Mouse (Mus musculus): ENCODE results near the gene Sh2b1. TPM values are rescaled to one million over a fixed set of nuclear protein-coding genes. Genes with fewer than 3 reads are reported as not detected.
A peak's percentile ranks its signal among the peaks of the same experiment; 100 is the strongest.

The Sh2b1 gene
- 63.5 and 65.8 TPM in 2 replicates for polyA plus RNA-seq (2016; fragmentation: Nextera tagmentation; extraction: Ambion mirVana)

DNA sequence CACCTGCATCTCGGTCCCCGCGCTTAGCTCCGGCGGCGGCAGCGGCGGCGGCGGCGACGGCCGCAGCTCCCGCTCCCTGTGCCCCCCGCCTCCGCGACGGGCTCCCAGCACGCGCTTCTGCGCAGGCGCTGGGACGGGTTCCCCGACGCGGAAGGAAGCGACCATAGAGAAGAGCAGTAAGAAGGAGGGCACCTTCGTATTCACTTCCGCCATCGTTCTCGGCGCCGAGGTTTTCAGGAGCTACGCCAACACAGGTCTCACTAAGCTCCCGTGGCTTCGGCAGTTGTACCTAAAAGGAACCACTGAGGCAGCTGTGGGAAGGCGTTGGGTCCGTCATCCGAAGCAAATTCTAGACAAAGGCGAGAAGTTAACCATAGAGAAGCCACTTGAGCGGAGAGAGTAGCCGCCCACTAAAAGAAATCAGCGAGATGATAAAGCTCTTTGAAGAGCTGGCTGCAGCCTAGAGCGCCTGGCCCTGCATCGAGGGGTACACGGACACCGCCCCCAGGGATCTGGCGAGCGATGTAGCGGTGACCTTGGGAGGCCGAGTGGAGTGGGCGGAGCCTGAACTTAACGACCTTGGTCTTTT, at the start of gene Sh2b1:
TSS of gene Sh2b1 (minus strand) at position 432 of the 589 bp plus-strand sequence.
- ATAC-seq (ENCODE audit: low FRiP score) = peak; percentile 94
- Histone ChIP-seq H3K4me2 (replicated peaks) (peak within 1 kb of the TSS; percentile 98), H3K4me3 (peak within 1 kb of the TSS; percentile 88), H3K4me1 (peaks cover 20% of the 10 kb centered on the region), H3K9ac (peak within 1 kb of the TSS; percentile 97), H3K9me3 (replicated peaks) (no peaks in the 10 kb centered on the region), H3K36me3 (peaks cover 29% of the 10 kb centered on the region), H3K27ac (peak within 1 kb of the TSS; percentile 93), H3K27me3 (no peaks in the 10 kb centered on the region)
- WGBS = under 1% methylated on average over 45 of the region's 53 CpGs

DNA sequence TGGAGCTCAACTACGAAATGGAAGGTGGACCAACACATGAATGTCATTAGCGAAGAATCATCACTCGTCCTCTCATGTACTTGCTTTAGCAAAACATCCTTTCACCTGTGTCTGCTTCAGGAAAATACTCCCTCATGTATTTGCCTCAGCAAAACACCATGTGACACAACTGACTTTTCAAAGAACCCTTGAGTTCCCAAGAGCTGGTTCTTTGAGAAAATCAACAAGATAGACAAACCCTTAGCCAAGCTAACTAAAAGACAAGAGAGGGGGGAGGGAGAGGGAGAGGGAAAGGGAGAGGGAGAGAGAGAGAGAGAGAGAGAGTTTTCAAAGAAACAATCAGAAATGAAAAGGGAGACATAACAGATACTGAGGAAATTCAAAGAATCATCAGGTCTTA, 48.1 kb upstream of the Sh2b1 start:
- H3K4me3 ChIP-seq = no peak overlapping the region
- H3K4me2 ChIP-seq (replicated peaks) = no peak overlapping the region
- no peaks in the 10 kb centered on the region for H3K9me3 ChIP-seq (replicated peaks)
- no peak overlapping the region for H3K27ac ChIP-seq
- no peak for ATAC-seq (ENCODE audit: low FRiP score)
- WGBS = 84% methylated on average over 3 of the region's 3 CpGs
- H3K36me3 ChIP-seq = no peaks in the 10 kb centered on the region
- no peak overlapping the region for H3K9ac ChIP-seq
- H3K4me1 ChIP-seq = 0 out of 2 replicates have a peak, but pooled peaks cover 2% of the 10 kb centered on the region
- H3K27me3 ChIP-seq = no peaks in the 10 kb centered on the region; the same call in 1 of the 2 replicates

DNA sequence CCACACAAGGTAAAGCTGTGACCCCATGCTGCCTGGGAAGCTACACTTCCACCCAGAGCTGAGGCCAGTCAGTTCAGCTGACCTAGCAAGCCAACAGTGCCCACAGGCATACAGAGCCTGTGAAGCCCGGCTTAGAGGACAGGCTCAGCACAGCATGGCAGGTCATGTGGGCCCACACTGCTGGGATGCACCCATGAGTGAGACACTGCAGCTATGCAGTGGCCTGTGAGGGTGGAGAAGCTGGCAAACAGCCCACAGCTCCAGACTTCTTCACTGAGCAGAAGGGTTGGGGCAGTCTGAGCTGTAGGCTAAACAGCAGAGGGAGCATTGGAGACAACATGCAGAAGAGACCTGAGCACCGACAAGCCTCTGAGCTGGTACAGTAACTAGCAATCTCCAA, 44.3 kb upstream of the Sh2b1 start:
- H3K27ac ChIP-seq = no peak overlapping the region
- no peaks in the 10 kb centered on the region for H3K4me1 ChIP-seq
- H3K4me3 ChIP-seq = no peak overlapping the region
- no peaks in the 10 kb centered on the region for H3K27me3 ChIP-seq
- 81% methylated on average over 2 of the region's 2 CpGs for WGBS
- H3K9ac ChIP-seq = no peak overlapping the region
- ATAC-seq (ENCODE audit: low FRiP score) = no peak
- no peak overlapping the region for H3K4me2 ChIP-seq (replicated peaks)
- H3K9me3 ChIP-seq (replicated peaks) = no peaks in the 10 kb centered on the region
- H3K36me3 ChIP-seq = no peaks in the 10 kb centered on the region

DNA sequence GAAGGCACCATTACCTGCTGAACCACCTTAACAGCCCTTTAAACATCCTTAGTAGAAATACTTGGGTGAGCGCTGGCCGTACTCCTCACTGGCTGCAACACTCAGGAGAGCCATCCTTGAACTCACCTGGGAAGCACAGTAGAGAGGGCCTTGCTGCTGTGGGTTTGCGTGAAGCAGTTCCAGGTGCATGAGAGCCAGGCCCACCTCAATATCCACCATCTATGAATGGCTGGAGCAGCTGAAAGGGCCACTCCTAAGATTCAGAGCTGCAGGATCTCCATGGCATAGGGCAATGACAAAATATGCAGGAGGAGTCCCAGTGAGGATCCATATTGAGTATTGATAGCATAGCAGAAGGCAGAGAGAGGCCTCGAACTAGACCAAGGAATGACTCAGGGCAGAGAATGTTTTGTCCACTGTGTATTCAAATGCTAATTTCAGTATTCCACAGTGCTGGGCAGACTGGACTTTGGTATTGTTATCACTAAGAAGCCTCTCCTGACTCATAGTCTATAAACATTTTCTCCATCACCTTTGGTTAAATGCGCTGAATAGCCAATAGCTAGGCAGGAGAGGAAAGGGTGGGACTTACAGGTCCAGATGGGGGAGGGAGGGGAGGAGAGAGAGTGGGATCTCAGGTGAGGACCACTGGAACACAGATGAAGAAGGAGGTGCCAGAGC, 43.2 kb upstream of the Sh2b1 start:
- Histone ChIP-seq H3K27me3 (no peaks in the 10 kb centered on the region), H3K36me3 (no peaks in the 10 kb centered on the region), H3K9me3 (replicated peaks) (no peaks in the 10 kb centered on the region), H3K4me1 (no peaks in the 10 kb centered on the region), H3K4me3 (no peak overlapping the region), H3K9ac (no peak overlapping the region), H3K4me2 (replicated peaks) (no peak overlapping the region), H3K27ac (no peak overlapping the region)
- WGBS = 80% methylated on average over 5 of the region's 5 CpGs
- ATAC-seq (ENCODE audit: low FRiP score) = no peak

DNA sequence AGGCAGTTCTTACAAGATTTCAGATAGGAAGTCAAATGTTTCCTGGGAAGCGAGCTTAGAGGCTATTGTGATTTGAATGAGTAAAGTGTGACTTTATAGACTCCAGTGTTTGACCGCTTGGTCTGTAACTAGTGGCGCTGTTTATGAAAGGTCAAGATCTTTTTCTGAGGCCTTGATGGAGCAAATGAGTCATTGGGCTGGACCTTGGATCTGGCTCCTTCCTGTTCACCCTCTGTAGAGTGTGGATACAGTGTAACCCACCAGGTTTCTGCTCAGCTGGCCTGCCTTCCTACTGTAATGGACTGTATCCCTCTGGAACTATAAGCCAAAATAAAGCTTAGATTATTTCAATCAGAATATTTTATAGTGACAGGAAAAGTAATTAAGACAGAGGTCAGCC, 36.1 kb upstream of the Sh2b1 start:
- H3K9me3 ChIP-seq (replicated peaks) = no peaks in the 10 kb centered on the region
- WGBS = 82% methylated on average over 3 of the region's 3 CpGs
- no peak for ATAC-seq (ENCODE audit: low FRiP score)
- no peaks in the 10 kb centered on the region for H3K36me3 ChIP-seq
- no peaks in the 10 kb centered on the region for H3K27me3 ChIP-seq
- no peak overlapping the region for H3K4me3 ChIP-seq
- H3K4me2 ChIP-seq (replicated peaks) = no peak overlapping the region
- H3K9ac ChIP-seq = no peak overlapping the region
- no peak overlapping the region for H3K27ac ChIP-seq
- no peaks in the 10 kb centered on the region for H3K4me1 ChIP-seq

DNA sequence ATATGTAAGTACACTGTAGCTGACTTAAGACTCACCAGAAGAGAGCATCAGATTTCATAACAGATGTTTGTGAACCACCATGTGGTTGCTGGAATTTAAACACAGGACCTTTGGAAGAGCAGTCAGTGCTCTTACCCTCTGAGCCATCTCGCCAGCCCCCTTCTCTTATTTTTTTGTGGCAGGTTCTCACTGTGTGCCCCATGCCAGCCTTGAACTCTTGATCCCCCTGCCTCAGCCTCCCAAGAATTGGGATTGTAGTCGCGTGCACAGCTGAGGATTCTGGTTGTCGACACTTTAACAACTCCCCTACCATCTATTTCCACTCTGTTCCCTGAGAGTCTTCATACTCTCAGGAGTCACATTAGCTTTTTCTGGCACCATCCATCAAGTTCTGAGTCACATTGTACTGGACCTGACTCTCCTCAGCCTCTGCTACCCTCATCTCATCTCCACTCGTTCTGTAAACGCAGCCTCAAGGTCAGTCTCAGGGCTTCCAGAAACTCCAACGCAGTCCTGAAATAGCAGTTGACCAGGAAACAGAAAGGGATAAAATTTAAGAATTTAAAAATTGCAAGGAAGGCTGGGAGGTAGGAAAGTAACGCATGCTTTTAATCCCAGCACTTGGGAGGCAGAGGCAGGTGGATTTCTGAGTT, 32.0 kb upstream of the Sh2b1 start:
- Histone ChIP-seq H3K27me3 (no peaks in the 10 kb centered on the region), H3K4me1 (peaks cover 6% of the 10 kb centered on the region; the same call in 1 of the 2 replicates), H3K27ac (no peak overlapping the region), H3K9ac (no peak overlapping the region), H3K4me3 (no peak overlapping the region), H3K36me3 (no peaks in the 10 kb centered on the region), H3K4me2 (replicated peaks) (no peak overlapping the region), H3K9me3 (replicated peaks) (no peaks in the 10 kb centered on the region)
- 88% methylated on average over 8 of the region's 8 CpGs for WGBS
- ATAC-seq (ENCODE audit: low FRiP score) = no peak

DNA sequence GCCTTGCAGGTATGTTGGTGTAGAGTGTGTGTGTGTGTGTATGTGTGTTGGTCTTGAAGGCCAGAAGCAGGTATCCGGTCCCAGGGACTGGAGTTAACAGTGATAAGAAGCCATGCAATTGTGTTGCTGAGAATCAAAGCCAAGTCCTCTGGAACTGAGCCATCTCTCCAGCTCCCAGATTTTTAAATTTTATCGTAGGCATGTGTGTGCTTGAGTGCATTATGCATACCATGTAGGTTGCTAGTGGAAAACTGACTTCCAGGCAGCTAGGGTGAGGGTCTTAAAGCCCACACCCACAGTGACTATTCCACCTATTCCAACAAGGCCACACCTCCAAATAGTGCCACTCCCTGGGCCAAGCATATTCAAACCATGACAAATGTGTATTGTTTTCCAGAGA, 29.7 kb upstream of the Sh2b1 start:
- WGBS = 98% methylated on average over 2 of the region's 2 CpGs
- ATAC-seq (ENCODE audit: low FRiP score) = no peak
- H3K36me3 ChIP-seq = peaks cover 12% of the 10 kb centered on the region

DNA sequence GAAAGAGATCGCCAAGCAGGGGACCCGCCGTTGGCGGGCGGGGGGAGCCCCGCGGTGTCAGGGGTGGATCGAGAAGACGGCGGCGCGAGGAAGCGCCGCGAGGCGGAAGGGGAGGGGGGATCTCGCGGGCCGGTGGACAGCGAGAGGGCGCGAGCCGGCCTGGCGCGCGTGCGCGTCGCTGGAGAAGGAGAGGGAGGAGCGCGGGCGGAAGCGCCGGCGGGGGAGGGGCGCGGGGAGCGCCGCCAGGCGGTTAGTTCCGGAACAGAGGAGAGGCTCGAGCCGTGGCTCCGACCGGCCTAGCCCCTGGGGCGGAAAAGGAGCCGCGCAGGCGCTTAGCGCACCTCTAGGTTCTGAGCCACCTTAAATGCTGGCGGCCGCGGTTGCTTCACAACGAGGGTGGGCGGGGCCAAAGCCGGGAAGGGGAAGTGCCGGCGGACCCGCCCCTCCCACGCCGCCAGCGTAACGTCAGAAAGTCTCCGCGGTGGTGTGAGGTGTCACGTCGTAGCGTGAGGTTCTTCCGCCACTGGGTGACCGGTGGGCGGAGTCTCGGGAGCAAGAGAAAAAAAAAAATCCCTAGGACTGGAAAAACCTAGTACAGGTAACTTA, 28.2 kb upstream of the Sh2b1 start, which contains the start of gene Atxn2l:
TSS of gene Atxn2l (minus strand) at position 165 of the 606 bp plus-strand sequence.
- ATAC-seq (ENCODE audit: low FRiP score) = peak; percentile 88
- peaks cover 14% of the 10 kb centered on the region for H3K4me1 ChIP-seq
- H3K27ac ChIP-seq = peak within 1 kb of the TSS; percentile 100
- no peaks in the 10 kb centered on the region for H3K9me3 ChIP-seq (replicated peaks)
- peak within 1 kb of the TSS; percentile 100 for H3K4me3 ChIP-seq
- peaks cover 28% of the 10 kb centered on the region for H3K36me3 ChIP-seq
- peak within 1 kb of the TSS; percentile 100 for H3K9ac ChIP-seq
- under 1% methylated on average over 67 of the region's 72 CpGs for WGBS
- no peaks in the 10 kb centered on the region for H3K27me3 ChIP-seq
- H3K4me2 ChIP-seq (replicated peaks) = peak within 1 kb of the TSS; percentile 76

More for the DNA sequence above, 29.7 kb upstream of the Sh2b1 start:
- H3K9me3 ChIP-seq (replicated peaks) = no peaks in the 10 kb centered on the region
- no peak overlapping the region for H3K9ac ChIP-seq
- H3K4me2 ChIP-seq (replicated peaks) = no peak overlapping the region
- peaks cover 14% of the 10 kb centered on the region for H3K4me1 ChIP-seq
- H3K4me3 ChIP-seq = no peak overlapping the region
- no peaks in the 10 kb centered on the region for H3K27me3 ChIP-seq
- H3K27ac ChIP-seq = no peak overlapping the region

DNA sequence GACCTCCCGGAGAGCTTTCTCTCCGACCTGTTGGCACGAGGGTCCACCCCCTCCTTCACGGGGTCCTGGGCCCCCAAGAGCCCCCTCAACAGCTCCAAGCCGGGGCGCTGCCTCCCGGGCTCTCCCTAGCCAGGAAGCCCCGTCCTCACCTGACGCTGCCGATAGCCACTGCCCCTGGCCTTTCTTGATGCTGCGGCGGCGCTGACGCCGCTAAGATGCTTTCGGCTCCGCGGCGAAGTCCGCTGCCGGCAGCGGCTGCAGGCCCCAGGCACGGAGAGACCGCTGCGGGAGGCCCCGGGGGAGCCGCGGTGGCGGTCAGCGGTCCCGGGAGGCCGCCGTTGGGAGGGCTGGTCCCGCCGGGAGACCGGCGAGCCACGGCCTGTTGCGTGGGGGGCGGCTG, 27.5 kb upstream of the Sh2b1 start:
- no peaks in the 10 kb centered on the region for H3K27me3 ChIP-seq
- peak overlapping the region; percentile 100 for H3K27ac ChIP-seq
- peaks cover 34% of the 10 kb centered on the region for H3K36me3 ChIP-seq
- H3K4me2 ChIP-seq (replicated peaks) = peak overlapping the region; percentile 76
- peaks cover 14% of the 10 kb centered on the region for H3K4me1 ChIP-seq
- no peaks in the 10 kb centered on the region for H3K9me3 ChIP-seq (replicated peaks)
- under 1% methylated on average over 40 of the region's 40 CpGs for WGBS
- H3K4me3 ChIP-seq = peak overlapping the region; percentile 100
- ATAC-seq (ENCODE audit: low FRiP score) = no peak; the same call in 1 of the 2 replicates
- peak overlapping the region; percentile 100 for H3K9ac ChIP-seq

DNA sequence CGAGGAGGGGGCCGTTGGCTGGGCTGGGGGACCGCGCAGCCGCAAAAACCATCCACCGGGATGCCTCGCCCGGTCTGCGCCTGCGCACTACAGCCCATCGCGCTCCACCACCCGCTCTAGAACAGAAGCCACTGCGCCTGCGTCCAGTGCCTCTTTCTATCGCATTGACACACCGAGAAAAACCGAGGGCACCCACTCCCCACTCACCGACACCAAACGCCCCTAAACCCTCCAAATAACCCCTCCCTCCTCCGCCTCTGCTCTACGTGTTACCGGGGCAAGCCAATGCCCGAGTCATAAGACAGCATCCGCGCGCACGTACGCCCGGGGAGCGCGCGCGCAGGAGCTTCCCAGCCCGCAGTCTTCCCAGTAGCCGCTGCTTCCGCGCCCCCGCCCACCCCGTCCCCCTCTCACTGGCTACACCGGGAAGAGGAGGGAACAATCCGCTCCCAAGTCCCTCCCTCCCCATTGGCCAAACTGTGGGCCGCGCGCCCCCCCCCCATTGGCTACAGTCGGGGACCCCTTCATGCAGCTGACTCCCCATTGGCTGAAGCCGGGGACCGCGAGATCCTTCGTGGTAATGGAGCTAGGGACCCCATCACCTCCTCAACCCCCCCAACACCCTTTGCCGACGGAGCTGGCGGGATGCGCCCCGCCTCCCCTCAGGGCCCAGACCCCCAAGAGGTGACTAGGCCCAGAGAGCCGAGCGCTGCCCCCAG, 27.0 kb upstream of the Sh2b1 start:
- no peaks in the 10 kb centered on the region for H3K27me3 ChIP-seq
- H3K4me2 ChIP-seq (replicated peaks) = peak overlapping the region; percentile 76
- H3K27ac ChIP-seq = peak overlapping the region; percentile 100
- peak overlapping the region; percentile 100 for H3K9ac ChIP-seq
- peaks cover 40% of the 10 kb centered on the region for H3K36me3 ChIP-seq
- under 1% methylated on average over 49 of the region's 57 CpGs for WGBS
- peak overlapping the region; percentile 100 for H3K4me3 ChIP-seq
- peak; percentile 93 for ATAC-seq (ENCODE audit: low FRiP score)
- H3K4me1 ChIP-seq = peaks cover 14% of the 10 kb centered on the region
- no peaks in the 10 kb centered on the region for H3K9me3 ChIP-seq (replicated peaks)

DNA sequence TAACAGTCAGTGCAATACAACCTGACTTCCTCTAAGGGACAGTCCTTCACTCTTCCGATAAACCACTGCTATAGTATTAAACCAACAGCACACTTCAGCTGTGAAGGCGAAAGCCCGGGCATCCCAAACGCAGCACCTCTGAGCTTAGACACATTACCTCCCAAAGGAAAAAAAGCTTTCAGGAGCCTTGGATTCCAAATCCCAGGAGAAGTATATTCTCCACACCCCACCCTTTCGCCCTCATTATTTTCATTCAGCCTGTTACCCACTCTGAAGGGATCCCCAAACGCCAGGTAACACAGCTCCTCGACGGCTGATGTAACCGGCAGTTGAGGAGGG, 26.4 kb upstream of the Sh2b1 start:
- no peak for ATAC-seq (ENCODE audit: low FRiP score)
- H3K27ac ChIP-seq = peak overlapping the region; percentile 100
- peak overlapping the region; percentile 100 for H3K9ac ChIP-seq
- H3K9me3 ChIP-seq (replicated peaks) = no peaks in the 10 kb centered on the region
- H3K4me1 ChIP-seq = peaks cover 14% of the 10 kb centered on the region
- H3K4me3 ChIP-seq = peak overlapping the region; percentile 100
- peak overlapping the region; percentile 76 for H3K4me2 ChIP-seq (replicated peaks)
- 4% methylated on average over 9 of the region's 9 CpGs for WGBS
- peaks cover 45% of the 10 kb centered on the region for H3K36me3 ChIP-seq
- H3K27me3 ChIP-seq = no peaks in the 10 kb centered on the region

DNA sequence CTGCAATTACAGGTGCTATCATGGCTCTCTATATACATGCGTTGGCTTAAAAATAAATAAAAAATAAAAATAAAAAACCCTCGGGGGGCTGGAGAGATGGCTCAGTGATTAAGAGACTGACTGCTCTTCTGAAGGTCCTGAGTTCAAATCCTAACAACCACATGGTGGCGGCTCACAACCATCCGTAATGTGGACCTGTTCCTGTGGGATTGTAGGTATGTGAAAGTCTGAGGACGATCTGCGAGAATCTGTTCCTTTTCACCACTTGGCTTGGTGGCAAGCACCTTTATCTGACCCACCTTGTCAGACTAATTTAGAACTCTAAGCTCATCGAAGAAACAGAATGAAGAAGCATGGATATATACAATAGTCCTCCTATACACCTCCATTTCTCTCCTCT, 24.2 kb upstream of the Sh2b1 start:
- ATAC-seq (ENCODE audit: low FRiP score) = no peak
- Histone ChIP-seq H3K4me2 (replicated peaks) (no peak overlapping the region), H3K36me3 (peaks cover 67% of the 10 kb centered on the region), H3K27ac (no peak overlapping the region), H3K4me3 (no peak overlapping the region), H3K27me3 (no peaks in the 10 kb centered on the region), H3K9ac (no peak overlapping the region), H3K4me1 (peaks cover 14% of the 10 kb centered on the region), H3K9me3 (replicated peaks) (no peaks in the 10 kb centered on the region)
- WGBS = 95% methylated on average over 7 of the region's 7 CpGs

Data from hindbrain, embryonic 12.5 days (tissue).